ENCODE assay signal across 8 mouse cellular contexts in genomic region chr7:67759629-67759995, GRCm38 (mm10). TPM values are rescaled to one million over a fixed set of nuclear protein-coding genes. Genes with fewer than 3 reads are reported as not detected.
DNase-seq lines count a peak whose midpoint lies in the region; ATAC-seq and TF ChIP-seq lines count a peak whose summit lies in the region.

Gene Synm, minus strand, starts transcription at chr7:67759742.

- intact Hi-C loops in heart, postnatal 14 days (cut with DNase I): loop anchor here (1.0 to 2.0 kb wide), 2 partner anchors 45 to 87 kb away; no protein-coding TSS in a partner anchor

- H3K9ac ChIP-seq in forebrain, embryonic 15.5 days (replicated peaks): peak within 1 kb of the TSS; percentile 60

- H3K4me2 ChIP-seq in forebrain, embryonic 15.5 days (replicated peaks): peak within 1 kb of the TSS; percentile 97

- H3K4me3 ChIP-seq in forebrain, embryonic 15.5 days: peak within 1 kb of the TSS; percentile 57
- H3K4me3 ChIP-seq in olfactory bulb, adult 2 months (ENCODE audit: insufficient read depth, low read depth, low read length): peak within 1 kb of the TSS; percentile 51

- under 1% methylated on average over 37 of the region's 37 CpGs for WGBS in forebrain, embryonic 15.5 days
- under 1% methylated on average over 37 of the region's 37 CpGs for WGBS in olfactory bulb, adult 2 months

- peak; percentile 97 for TF ChIP-seq CTCF in olfactory bulb, adult 2 months (IDR thresholded peaks at IDR 0.05; ENCODE audit: insufficient read depth, low read depth, low read length)

- peaks cover 10% of the 10 kb centered on the region for H3K4me1 ChIP-seq in forebrain, embryonic 15.5 days
- H3K4me1 ChIP-seq in olfactory bulb, adult 2 months (ENCODE audit: control insufficient read depth, insufficient read depth, low read length): peaks cover 3% of the 10 kb centered on the region; the same call in 1 of the 2 replicates

- no peaks in the 10 kb centered on the region for H3K36me3 ChIP-seq in forebrain, embryonic 15.5 days

- ATAC-seq in forebrain, embryonic 15.5 days (replicated peaks): peak; percentile 89

- DNase-seq in CD8-positive naive resting alpha-beta T cell, adult 2 months (ENCODE audit: low read depth in 2 of 2, low spot score in 2 of 2): peak; percentile 22 to 28
- peak; percentile 51 for DNase-seq in c-Kit-positive CD71-positive TER-119-positive erythroid progenitor cells, embryonic 14.5 days (ENCODE audit: low spot score)
- peak; percentile 98 to 99 for DNase-seq in heart, postnatal 14 days
- peak; percentile 84 to 93 for DNase-seq in layer of hippocampus, adult 18-20 months (ENCODE audit: low spot score in 2 of 2)
- DNase-seq in lung, adult 18-20 months: peak; percentile 91 to 94
- DNase-seq in thymus, adult 18-20 months: peak; percentile 40 to 47

- peak within 1 kb of the TSS; percentile 75 for H3K27ac ChIP-seq in forebrain, embryonic 15.5 days (replicated peaks)
- no peak within 1 kb of the TSS for H3K27ac ChIP-seq in olfactory bulb, adult 2 months (ENCODE audit: insufficient read depth, low read depth, low read length)

- TF ChIP-seq POLR2A in olfactory bulb, adult 2 months (IDR thresholded peaks at IDR 0.05; ENCODE audit: insufficient read depth, low read depth, low read length): no peak

- no peaks in the 10 kb centered on the region for H3K9me3 ChIP-seq in forebrain, embryonic 15.5 days

- peaks cover 11% of the 10 kb centered on the region; the same call in 1 of the 2 replicates for H3K27me3 ChIP-seq in forebrain, embryonic 15.5 days

RNA-seq across cellular contexts. Expression of gene Synm, which starts in this region (rescaled TPM):
- 3.8 and 4.5 TPM in 2 replicates for polyA plus RNA-seq in forebrain, embryonic 15.5 days (2015; fragmentation: Nextera tagmentation; extraction: Ambion mirVana)
- 1 to 10 TPM; 5.0 to 5.8 TPM for total RNA-seq in heart, postnatal 14 days (2021)
- 10 to 100 TPM; 24.5 to 26.1 TPM for total RNA-seq in layer of hippocampus, adult 18-20 months (2021)
- polyA plus RNA-seq in olfactory bulb, adult 2 months (2012; ENCODE audit: insufficient read depth, insufficient read length, low replicate concordance, missing spikeins): not detected in 2 replicates

Comparison
In these comparisons a context has a peak if more than half of its experiments do, and no peak if none do; other contexts are left out.
1. DNase-seq: peak in every context shown above with its lines; median percentile 98 in heart, postnatal 14 days; 92 in lung, adult 18-20 months; 88 in layer of hippocampus, adult 18-20 months; 51 in c-Kit-positive CD71-positive TER-119-positive erythroid progenitor cells, embryonic 14.5 days; 44 in thymus, adult 18-20 months; 25 in CD8-positive naive resting alpha-beta T cell, adult 2 months.